Mouse (Mus musculus) midbrain, postnatal 0 days (tissue): Measurements from ENCODE around the gene Creb3l4. TPM values are rescaled to one million over a fixed set of nuclear protein-coding genes. Genes with fewer than 3 reads are reported as not detected.

ENCODE experiments used
- ATAC-seq: fragments of 200-750 bp; cut with Nextera tagmentation; 2 replicates; pipeline ENCODE4 v1.8.0; 2017; ENCODE audit warnings: moderate number of reproducible peaks, mild to moderate bottlenecking, moderate TSS enrichment, moderate library complexity; ENCODE audit not compliant: low FRiP score
- DNase-seq: peaks from one replicate; pipeline ENCODE4 v3.0.0-alpha.2; 2015; ENCODE audit warnings: low spot score
- H3K27ac ChIP-seq: fragments of 300-500 bp; sonication (generic); 2 replicates; pipeline ENCODE4 v1.5.1; 2014; ENCODE audit warnings: low read depth, mild to moderate bottlenecking, low read length, mixed read lengths
- H3K27me3 ChIP-seq: fragments of 300-500 bp; sonication (generic); 2 replicates; pipeline ENCODE4 v1.6.1; 2014; ENCODE audit warnings: low read length, control low read depth, mixed read lengths; ENCODE audit not compliant: insufficient read depth
- H3K36me3 ChIP-seq: fragments of 300-500 bp; sonication (generic); 2 replicates; pipeline ENCODE4 v1.6.1; 2014; ENCODE audit warnings: low read length, control low read depth, mixed read lengths; ENCODE audit not compliant: insufficient read depth
- H3K4me1 ChIP-seq: fragments of 300-500 bp; sonication (generic); 2 replicates; pipeline ENCODE4 v1.6.1; 2014; ENCODE audit warnings: mild to moderate bottlenecking, control low read depth, antibody characterized with exemption, low read length, mixed read lengths; ENCODE audit not compliant: insufficient read depth
- H3K4me2 ChIP-seq: fragments of 300-500 bp; sonication (generic); 2 replicates; pipeline ENCODE4 v1.6.1; 2014; ENCODE audit warnings: low read depth, mild to moderate bottlenecking, low read length, mixed read lengths; ENCODE audit not compliant: poor library complexity, severe bottlenecking
- H3K4me3 ChIP-seq: fragments of 300-500 bp; sonication (generic); 2 replicates; pipeline ENCODE4 v1.5.1; 2014; ENCODE audit warnings: low read depth, mild to moderate bottlenecking, low read length, moderate library complexity
- H3K9ac ChIP-seq: fragments of 300-500 bp; sonication (generic); replicated peaks from 2 replicates; pipeline ENCODE4 v1.6.1; 2014; ENCODE audit warnings: mild to moderate bottlenecking, low read length, moderate library complexity, mixed read lengths; ENCODE audit not compliant: poor library complexity, severe bottlenecking
- H3K9me3 ChIP-seq: fragments of 300-500 bp; sonication (generic); 2 replicates; pipeline ENCODE4 v1.6.1; 2016; ENCODE audit warnings: low read length, control low read depth
- CTCF ChIP-seq: IDR thresholded peaks from 2 replicates; pipeline ENCODE4 v1.5.1; 2016; ENCODE audit warnings: antibody characterized with exemption, mild to moderate bottlenecking
- WGBS: fragments of 180-500 bp; shearing (Covaris S2); extraction: QIAGEN DNeasy Blood & Tissue Kit; methylation state at CpG from one replicate; pipeline ENCODE4 v1.1.7; 2014; 5-methylcytosine and 5-hydroxymethylcytosine counted together
- polyA plus RNA-seq: library from polyadenylated mRNA; unstranded; fragments of >200 nt; fragmentation: Nextera tagmentation; extraction: Ambion mirVana; gene quantifications from 2 replicates; pipeline ENCODE4 v1.2.1, GENCODE M21; 2015
- total RNA-seq: library from RNA; depleted of rRNA; stranded (reverse); fragments of >200 nt; gene quantifications from 2 replicates; pipeline ENCODE4 v1.2.3, GENCODE M21; 2014

Gene Creb3l4
- total and polyA plus RNA-seq, 2 experiments from 2014 or later = 0.77 to 1.7 TPM

DNA sequence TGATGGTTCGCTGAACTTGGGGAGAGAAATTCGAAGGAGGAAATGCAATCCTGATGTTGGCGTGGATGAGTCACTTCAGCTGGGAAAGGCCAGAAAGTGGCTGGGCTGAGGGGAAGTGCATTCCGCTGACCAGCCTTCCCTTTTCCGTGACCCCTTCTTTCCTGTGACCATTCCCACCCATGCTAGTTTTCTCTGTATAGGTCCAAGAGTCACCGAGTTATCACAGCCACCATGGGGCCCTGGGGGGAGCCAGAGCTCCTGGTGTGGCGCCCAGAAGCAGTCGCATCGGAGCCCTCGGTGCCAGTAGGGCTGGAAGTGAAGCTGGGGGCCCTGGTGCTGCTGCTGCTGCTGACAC lies 5.4 kb upstream of the Creb3l4 start:
- ATAC-seq (no peak), DNase-seq (no peak)
- Histone ChIP-seq H3K9ac (peak overlapping the region; percentile 54), H3K4me3 (peak overlapping the region; percentile 45), H3K9me3 (no peaks in the 10 kb centered on the region), H3K27ac (peak overlapping the region; percentile 63), H3K36me3 (peaks cover 8% of the 10 kb centered on the region; the same call in 1 of the 2 replicates), H3K4me2 (peak overlapping the region; percentile 72), H3K4me1 (no peaks in the 10 kb centered on the region), H3K27me3 (no peaks in the 10 kb centered on the region)
- no peak for TF ChIP-seq CTCF
- WGBS = 4% methylated on average over 10 of the region's 10 CpGs

DNA sequence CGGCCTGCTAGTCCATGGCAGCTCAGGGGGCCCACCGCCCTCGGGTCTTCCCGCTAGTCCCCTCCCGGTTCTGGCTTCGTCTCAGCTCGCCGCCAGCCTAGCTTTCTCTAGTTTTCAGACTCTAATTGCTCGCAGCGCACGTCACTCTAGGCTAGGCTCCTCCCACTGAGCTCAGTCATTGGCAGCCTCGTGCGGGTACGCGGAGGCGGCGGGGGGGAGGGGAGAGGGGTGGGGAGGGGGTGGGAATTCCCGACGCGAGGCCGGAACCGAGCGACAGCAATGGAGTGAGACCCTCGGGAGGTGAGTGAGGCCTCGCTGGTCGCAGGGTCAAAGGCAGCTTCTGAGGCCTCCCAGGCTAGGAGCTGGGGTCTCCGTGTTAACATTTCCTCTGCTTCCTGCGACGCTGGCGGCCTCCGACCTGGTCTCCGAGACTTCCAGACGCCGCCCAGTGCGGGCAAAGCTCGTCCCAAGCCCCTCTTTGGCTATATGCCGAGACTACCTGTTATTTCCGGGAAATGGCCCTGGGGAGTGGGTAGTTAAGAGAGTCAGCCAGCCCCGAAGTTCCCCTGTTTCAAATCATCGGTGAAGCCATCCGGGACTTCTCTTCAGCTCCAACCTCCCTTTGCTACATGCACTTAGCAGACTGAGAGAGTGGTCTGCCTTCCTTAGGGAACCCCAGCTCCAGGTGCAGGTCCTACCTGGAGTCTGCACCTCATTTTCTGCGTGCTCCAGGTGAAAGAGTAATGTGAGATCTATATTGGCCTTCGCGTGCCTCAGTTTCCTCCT lies 4.8 kb upstream of the Creb3l4 start, which contains the start of gene Slc39a1:
Gene Slc39a1 (plus strand): TSS at position 213 of the 786 bp plus-strand sequence.
- no peaks in the 10 kb centered on the region for H3K9me3 ChIP-seq
- no peaks in the 10 kb centered on the region for H3K27me3 ChIP-seq
- H3K9ac ChIP-seq = peak within 1 kb of the TSS; percentile 54
- under 1% methylated on average over 44 of the region's 44 CpGs for WGBS
- H3K4me3 ChIP-seq = peak within 1 kb of the TSS; percentile 45
- H3K27ac ChIP-seq = peak within 1 kb of the TSS; percentile 73
- H3K4me2 ChIP-seq = peak within 1 kb of the TSS; percentile 72
- no peak; the same call in 1 of the 2 replicates for TF ChIP-seq CTCF
- ATAC-seq = peak; percentile 94
- 0 out of 2 replicates have a peak, but pooled peaks cover under 1% of the 10 kb centered on the region for H3K4me1 ChIP-seq
- DNase-seq = peak; percentile 98
- peaks cover 8% of the 10 kb centered on the region; the same call in 1 of the 2 replicates for H3K36me3 ChIP-seq

DNA sequence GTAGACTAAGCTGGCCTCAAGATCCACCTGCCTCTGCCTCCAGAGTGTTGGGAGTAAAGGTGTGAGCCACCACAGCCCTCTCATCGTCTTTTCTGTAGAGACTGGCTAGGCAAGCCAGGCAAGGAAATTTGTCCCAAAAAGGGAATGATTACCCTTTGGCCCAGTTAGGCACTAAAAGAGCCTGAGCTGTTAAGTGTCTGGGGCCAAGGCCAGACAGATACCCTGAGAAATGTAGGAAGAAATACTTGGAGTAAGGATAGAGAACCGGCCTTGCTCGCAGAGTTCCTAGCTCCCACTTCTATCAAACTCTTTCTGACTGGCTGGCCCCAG lies 4.3 kb upstream of the Creb3l4 start:
- 0% methylated on average over 3 of the region's 3 CpGs for WGBS

GRCm38 (mm10) chr3:90245406-90245805 lies 2.1 kb upstream of the Creb3l4 start:
- no peak for DNase-seq
- no peaks in the 10 kb centered on the region; the same call in 1 of the 2 replicates for H3K36me3 ChIP-seq
- WGBS = 65% methylated on average over 2 of the region's 2 CpGs
- H3K27ac ChIP-seq = no peak overlapping the region
- TF ChIP-seq CTCF = no peak
- no peaks in the 10 kb centered on the region for H3K27me3 ChIP-seq
- H3K4me1 ChIP-seq = 0 out of 2 replicates have a peak, but pooled peaks cover 3% of the 10 kb centered on the region
- H3K4me3 ChIP-seq = no peak overlapping the region
- H3K4me2 ChIP-seq = no peak overlapping the region
- no peak overlapping the region for H3K9ac ChIP-seq
- no peaks in the 10 kb centered on the region for H3K9me3 ChIP-seq
- ATAC-seq = no peak

More for the DNA sequence above, 4.3 kb upstream of the Creb3l4 start:
- peak; percentile 6; the same call in 1 of the 2 replicates for ATAC-seq
- Histone ChIP-seq H3K4me3 (peak overlapping the region; percentile 45), H3K9ac (peak overlapping the region; percentile 48), H3K36me3 (peaks cover 8% of the 10 kb centered on the region; the same call in 1 of the 2 replicates), H3K4me1 (0 out of 2 replicates have a peak, but pooled peaks cover 3% of the 10 kb centered on the region), H3K4me2 (peak overlapping the region; percentile 72), H3K27me3 (no peaks in the 10 kb centered on the region), H3K9me3 (no peaks in the 10 kb centered on the region), H3K27ac (peak overlapping the region; percentile 73)
- no peak for TF ChIP-seq CTCF
- no peak for DNase-seq

GRCm38 (mm10) chr3:90241669-90242358 lies 1.5 kb downstream of the Creb3l4 start:
- no peak for TF ChIP-seq CTCF

DNA sequence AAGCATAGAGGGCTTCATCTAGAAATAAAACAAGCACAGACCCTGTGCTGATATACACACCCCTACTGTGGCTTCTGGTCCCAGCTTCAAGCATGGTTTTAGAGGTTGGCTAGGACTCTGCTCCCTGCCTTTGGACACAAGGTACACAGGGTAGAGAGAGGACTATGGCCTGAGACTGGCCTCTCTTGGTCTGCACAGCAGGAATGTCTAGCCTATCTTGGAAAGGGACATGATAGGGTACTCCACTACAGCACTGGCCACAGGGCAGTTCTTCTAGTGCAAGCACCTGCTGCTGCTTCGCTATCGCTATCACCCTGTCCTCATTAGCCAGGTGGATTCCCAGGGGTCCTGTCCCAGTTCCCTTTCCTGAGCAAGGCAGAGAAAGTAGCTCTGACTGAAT lies 2.1 kb downstream of the Creb3l4 start:
- ATAC-seq (no peak), DNase-seq (peak; percentile 18)
- Histone ChIP-seq H3K4me3 (no peak overlapping the region), H3K9ac (no peak overlapping the region), H3K4me1 (0 out of 2 replicates have a peak, but pooled peaks cover 3% of the 10 kb centered on the region), H3K27ac (no peak overlapping the region), H3K36me3 (peaks cover 4% of the 10 kb centered on the region; the same call in 1 of the 2 replicates), H3K27me3 (no peaks in the 10 kb centered on the region), H3K4me2 (no peak overlapping the region), H3K9me3 (no peaks in the 10 kb centered on the region)
- no peak for TF ChIP-seq CTCF
- WGBS = 87% methylated on average over 2 of the region's 2 CpGs

More at GRCm38 (mm10) chr3:90241669-90242358, 1.5 kb downstream of the Creb3l4 start:
- Histone ChIP-seq H3K4me2 (no peak overlapping the region), H3K4me1 (0 out of 2 replicates have a peak, but pooled peaks cover 3% of the 10 kb centered on the region), H3K36me3 (no peaks in the 10 kb centered on the region), H3K27ac (no peak overlapping the region), H3K9ac (no peak overlapping the region), H3K4me3 (no peak overlapping the region), H3K27me3 (no peaks in the 10 kb centered on the region), H3K9me3 (no peaks in the 10 kb centered on the region)
- ATAC-seq (no peak), DNase-seq (no peak)
- 88% methylated on average over 10 of the region's 10 CpGs for WGBS
